Mouse (Mus musculus) telencephalon, adult 2 months (tissue): ENCODE measurements at regions not wholly inside any gene's neighbourhood (a gene's known extent, or its start where the extent isn't known, plus 50 kb on each side); places are given as distances from the start of the nearest gene placed in this dataset.

ENCODE experiments used
- DNase-seq: peaks from one replicate; pipeline ENCODE4 v3.0.0-alpha.2; 2011; ENCODE audit warnings: low read depth, low spot score

GRCm38 (mm10) chr1:102628061-102628460, 2140.3 kb upstream of the Cdh20 start:
- DNase-seq = peak; percentile 60

GRCm38 (mm10) chr1:102644379-102644778, 2123.9 kb upstream of the Cdh20 start:
- DNase-seq = no peak

GRCm38 (mm10) chr1:102687367-102688070, 2080.8 kb upstream of the Cdh20 start:
- DNase-seq = no peak

GRCm38 (mm10) chr1:102716459-102716858, 2051.9 kb upstream of the Cdh20 start:
- DNase-seq = no peak

- no peak for DNase-seq
Measured at GRCm38 (mm10) chr1:102733991-102734390, 2034.3 kb upstream of the Cdh20 start.

- DNase-seq = no peak
Measured at GRCm38 (mm10) chr1:102735392-102735791, 2032.9 kb upstream of the Cdh20 start.

- no peak for DNase-seq
Measured at GRCm38 (mm10) chr1:102757941-102758340, 2010.4 kb upstream of the Cdh20 start.
